Mouse (Mus musculus): Measurements from ENCODE around the gene Oxsr1. TPM values are rescaled to one million over a fixed set of nuclear protein-coding genes. Genes with fewer than 3 reads are reported as not detected.

The Oxsr1 gene
- total RNA-seq, 2 experiments from 2014 or later = 37.8 to 39.9 TPM

- intact Hi-C loops (cut with DNase I) = loop anchor here (2.0 kb wide), 1 partner anchor 17 kb away; the partner anchor contains the start of gene Oxsr1
These were observed 17.5 kb upstream of the Oxsr1 start, which contains the start of gene Acaa1a for GRCm38 (mm10) chr9:119339558-119340211. Gene Acaa1a (plus strand): TSS chr9:119339676.

GRCm38 (mm10) chr9:119339106-119339505 is 16.9 kb upstream of the Oxsr1 start:
- intact Hi-C loops (cut with DNase I) = no loop called here
- no peak for DNase-seq

More at GRCm38 (mm10) chr9:119339558-119340211, 17.5 kb upstream of the Oxsr1 start, which contains the start of gene Acaa1a:
- peak; percentile 70 to 77 for DNase-seq

GRCm38 (mm10) chr9:119338350-119338749 is 16.1 kb upstream of the Oxsr1 start:
- DNase-seq = no peak

GRCm38 (mm10) chr9:119337842-119338241 is 15.6 kb upstream of the Oxsr1 start:
- no peak for DNase-seq
- intact Hi-C loops (cut with DNase I) = no loop called here

More at GRCm38 (mm10) chr9:119338350-119338749, 16.1 kb upstream of the Oxsr1 start:
- intact Hi-C loops (cut with DNase I) = no loop called here

- DNase-seq = no peak
- intact Hi-C loops (cut with DNase I) = no loop called here
These were observed 13.3 kb upstream of the Oxsr1 start for GRCm38 (mm10) chr9:119335571-119335970.

- no peak for DNase-seq
- intact Hi-C loops (cut with DNase I) = no loop called here
These were observed 12.6 kb upstream of the Oxsr1 start for GRCm38 (mm10) chr9:119334834-119335233.

DNA sequence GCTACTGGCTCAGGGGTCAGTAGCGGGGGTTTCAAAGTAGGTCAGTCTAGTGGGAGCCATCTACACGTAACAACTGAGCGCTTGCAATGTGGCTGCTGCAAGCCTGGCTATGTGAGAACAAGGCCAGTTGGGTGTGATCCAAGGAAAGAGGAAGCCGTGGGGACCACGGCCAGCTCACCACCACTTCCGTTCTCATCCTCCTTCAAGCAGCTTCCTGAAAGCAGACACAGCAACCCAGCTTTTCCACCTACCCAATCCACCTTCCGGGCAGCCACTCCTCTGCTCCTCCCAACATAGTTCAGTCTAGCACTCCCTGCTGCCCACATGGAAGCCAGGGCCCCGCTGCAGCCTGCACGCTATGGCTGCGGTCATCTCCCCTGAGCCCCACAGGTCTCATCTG is 12.1 kb upstream of the Oxsr1 start:
- peak; percentile 54 to 77 for DNase-seq
- intact Hi-C loops (cut with DNase I) = no loop called here

DNA sequence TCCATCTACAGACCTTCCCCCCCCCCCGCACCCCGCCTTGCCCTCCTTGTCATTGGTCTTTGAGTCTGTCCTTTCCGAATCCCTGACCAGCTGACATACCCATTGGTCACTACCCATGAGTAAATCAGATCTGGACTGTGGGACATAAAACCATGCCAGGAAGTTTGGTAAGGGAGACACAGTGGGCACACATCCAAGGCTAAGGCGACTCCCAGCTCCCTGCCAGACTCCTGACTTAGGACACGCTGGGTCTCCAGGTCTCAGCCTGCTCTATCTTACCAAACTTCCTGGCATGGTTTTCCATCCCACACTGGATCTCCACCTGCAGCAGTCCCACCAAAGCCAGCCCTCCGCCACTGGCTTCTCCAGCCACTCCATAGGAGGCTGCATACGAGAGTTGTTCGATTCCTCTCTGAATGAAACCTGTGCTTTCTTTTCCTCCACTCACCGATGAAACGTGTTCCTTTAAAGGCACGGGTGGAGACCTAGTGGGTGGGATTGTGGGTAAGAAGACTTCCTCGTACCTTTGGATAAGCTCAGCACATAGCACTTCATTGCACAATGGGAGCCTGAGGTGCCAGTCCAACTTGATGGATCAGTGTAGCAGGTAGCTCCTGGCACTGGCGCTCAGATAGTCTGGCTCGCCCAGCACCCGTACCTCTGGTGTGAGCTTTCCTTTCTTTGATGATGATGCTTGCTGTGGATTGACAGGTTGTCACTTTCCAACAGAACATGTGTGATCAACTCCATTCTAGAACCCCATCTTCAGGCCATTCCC is 8.1 kb upstream of the Oxsr1 start:
- intact Hi-C loops (cut with DNase I) = no loop called here
- peak in 1 of 2 experiments; percentile 40 for DNase-seq

GRCm38 (mm10) chr9:119328488-119328887 is 6.3 kb upstream of the Oxsr1 start:
- no peak for DNase-seq
- intact Hi-C loops (cut with DNase I) = no loop called here

GRCm38 (mm10) chr9:119324130-119324529 is 1.9 kb upstream of the Oxsr1 start:
- DNase-seq = no peak
- intact Hi-C loops (cut with DNase I) = loop anchor here (5.0 kb wide), 1 partner anchor 227 kb away; no protein-coding TSS in a partner anchor

DNA sequence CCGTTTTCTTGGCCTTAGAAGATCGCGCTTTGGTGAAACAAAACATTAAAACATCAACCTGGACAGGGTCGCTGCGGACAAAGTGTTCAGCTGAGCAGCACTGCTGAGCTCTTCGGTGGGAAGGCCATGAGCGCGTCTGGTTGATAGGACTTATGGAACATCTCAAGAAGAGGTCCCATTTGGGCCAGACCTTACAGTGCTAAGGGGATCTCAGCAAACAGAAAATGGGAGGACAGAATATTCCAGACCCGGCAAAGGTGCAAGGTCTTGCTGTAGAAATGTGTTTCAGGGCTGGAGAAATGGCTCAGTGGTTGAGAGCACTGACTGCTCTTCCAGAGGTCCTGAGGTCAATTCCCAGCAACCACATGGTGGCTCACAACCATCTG is 1.0 kb upstream of the Oxsr1 start:
- intact Hi-C loops (cut with DNase I) = loop anchor here (2.0 to 5.0 kb wide), 2 partner anchors 18 to 226 kb away; partner anchors contain the start of gene Myd88
- DNase-seq = no peak

- intact Hi-C loops (cut with DNase I) = loop anchor here (2.0 to 5.0 kb wide), 2 partner anchors 19 to 224 kb away; partner anchors contain the start of gene Myd88
- no peak for DNase-seq
These were observed 616 bp downstream of the Oxsr1 start for GRCm38 (mm10) chr9:119321392-119322229.

DNA sequence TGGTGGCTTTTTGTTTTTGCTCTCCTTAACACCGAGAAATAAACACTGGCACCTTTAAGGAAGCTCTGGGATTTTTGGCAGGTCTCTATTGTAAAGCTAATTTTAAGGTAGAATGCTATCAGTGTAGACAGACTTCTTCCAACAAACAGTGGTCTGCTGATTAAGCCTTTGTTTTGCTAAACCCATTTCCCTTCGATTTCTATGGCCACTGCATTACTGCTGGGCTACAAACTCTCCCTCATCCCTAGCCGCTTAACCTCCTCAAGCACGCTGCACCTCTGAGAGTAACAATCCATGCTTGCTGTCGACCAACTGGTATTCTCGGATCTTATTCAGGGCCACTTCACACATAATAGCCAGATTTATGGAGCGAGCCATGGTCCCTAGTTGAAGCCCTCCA is 1.3 kb downstream of the Oxsr1 start:
- intact Hi-C loops (cut with DNase I) = loop anchor here (5.0 kb wide), 1 partner anchor 224 kb away; no protein-coding TSS in a partner anchor
- no peak for DNase-seq

- DNase-seq = no peak
- intact Hi-C loops (cut with DNase I) = loop anchor here (5.0 kb wide), 1 partner anchor 223 kb away; no protein-coding TSS in a partner anchor
These were observed 1.8 kb downstream of the Oxsr1 start for GRCm38 (mm10) chr9:119320446-119320845.

GRCm38 (mm10) chr9:119318891-119319290 is 3.3 kb downstream of the Oxsr1 start:
- intact Hi-C loops (cut with DNase I) = no loop called here

GRCm38 (mm10) chr9:119313096-119313495 is 9.1 kb downstream of the Oxsr1 start:
- intact Hi-C loops (cut with DNase I) = no loop called here
- DNase-seq = no peak

More at GRCm38 (mm10) chr9:119318891-119319290, 3.3 kb downstream of the Oxsr1 start:
- no peak for DNase-seq

GRCm38 (mm10) chr9:119309067-119309466 is 13.2 kb downstream of the Oxsr1 start:
- intact Hi-C loops (cut with DNase I) = no loop called here
- no peak for DNase-seq

DNA sequence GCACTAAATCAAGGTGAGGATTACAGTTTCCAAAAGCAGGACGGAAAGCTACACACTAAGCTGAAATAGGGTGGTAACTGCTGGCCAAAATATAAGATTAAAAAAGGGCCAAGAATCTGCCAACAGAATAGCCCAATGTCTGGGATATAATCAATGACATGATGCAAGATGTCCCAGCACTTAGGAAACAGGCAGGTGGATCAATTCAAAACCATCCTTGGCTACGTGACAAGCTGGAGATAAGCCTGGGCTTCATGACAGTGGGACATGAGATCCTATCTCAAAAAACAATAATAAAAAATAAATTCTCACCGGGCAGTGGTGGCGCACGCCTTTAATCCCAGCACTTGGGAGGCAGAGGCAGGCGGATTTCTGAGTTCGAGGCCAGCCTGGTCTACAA is 16.4 kb downstream of the Oxsr1 start:
- DNase-seq = no peak
- intact Hi-C loops (cut with DNase I) = no loop called here

GRCm38 (mm10) chr9:119298563-119298962 is 23.7 kb downstream of the Oxsr1 start:
- intact Hi-C loops (cut with DNase I) = no loop called here
- no peak for DNase-seq

- intact Hi-C loops (cut with DNase I) = no loop called here
- DNase-seq = no peak
These were observed 24.5 kb downstream of the Oxsr1 start for GRCm38 (mm10) chr9:119297696-119298095.
